Mouse (Mus musculus): ENCODE results near the gene P2rx5. TPM values are rescaled to one million over a fixed set of nuclear protein-coding genes. Genes with fewer than 3 reads are reported as not detected.

P2rx5 gene
- total and polyA plus RNA-seq, 3 experiments = 0.21 to 0.83 (median 0.40) TPM

GRCm38 (mm10) chr11:73177895-73178294 lies 17.7 kb downstream of the P2rx5 start:
- dilution Hi-C loops (cut with MboI; ENCODE audit: extremely low pct_ligation_motif_present, extremely low pct_unique_long_range_greater_than_20kb, low sequenced_read_pairs) (no loop called here), in situ Hi-C loops (cut with MboI; ENCODE audit: low pct_ligation_motif_present, low pct_unique_long_range_greater_than_20kb, low sequenced_read_pairs) (no loop called here)
- DNase-seq (ENCODE audit: extremely low read depth) = no peak
- H3K79me2 ChIP-seq (replicated peaks; ENCODE audit: control insufficient read depth, extremely low read depth, insufficient read depth, poor library complexity, severe bottlenecking) = peaks cover 27% of the 10 kb centered on the region
- no peak for TF ChIP-seq ZKSCAN1 (IDR thresholded peaks at IDR 0.05; ENCODE audit: borderline replicate concordance, low read depth, low read length)
- TF ChIP-seq JUN (IDR thresholded peaks at IDR 0.05; ENCODE audit: insufficient read depth, low read depth, low read length) = no peak
- no peak for TF ChIP-seq CHD1 (IDR thresholded peaks at IDR 0.05; ENCODE audit: low read depth, low read length)
- TF ChIP-seq EP300 (IDR thresholded peaks at IDR 0.05; ENCODE audit: low read length) = no peak
- no peak for TF ChIP-seq SMC3 (IDR thresholded peaks at IDR 0.05; ENCODE audit: low read depth, low read length)
- no peak for TF ChIP-seq NRF1 (IDR thresholded peaks at IDR 0.05; ENCODE audit: low read depth, low read length)
- no peak for TF ChIP-seq ETS1 (conservative IDR thresholded peaks at IDR 0.05; ENCODE audit: low read depth, low read length)
- no peak for TF ChIP-seq JUND (conservative IDR thresholded peaks at IDR 0.05; ENCODE audit: low read depth, low read length)
- no peak for TF ChIP-seq MAZ (IDR thresholded peaks at IDR 0.05; ENCODE audit: low read depth, low read length)
- no peak for TF ChIP-seq POLR2AphosphoS2 (IDR thresholded peaks at IDR 0.05; ENCODE audit: low read depth, low read length)
- TF ChIP-seq RAD21 (IDR thresholded peaks at IDR 0.05; ENCODE audit: low read depth, low read length) = no peak
- no peak for TF ChIP-seq MEF2A (IDR thresholded peaks at IDR 0.05; ENCODE audit: borderline replicate concordance, low read depth, low read length)
- TF ChIP-seq MYC (IDR thresholded peaks at IDR 0.05; ENCODE audit: low read depth, low read length) = no peak
- no peak for TF ChIP-seq E2F4 (IDR thresholded peaks at IDR 0.05; ENCODE audit: insufficient replicate concordance, low read depth, low read length)
- no peak for TF ChIP-seq MAX (IDR thresholded peaks at IDR 0.05; ENCODE audit: low read length)
- peak overlapping the region; percentile 25; the same call in 1 of the 2 replicates for H3K9ac ChIP-seq (ENCODE audit: insufficient read depth, low read depth)
- H3K36me3 ChIP-seq (replicated peaks in 1 of 2; ENCODE audit: control insufficient read depth in 1 of 2, insufficient read depth in 1 of 2, low read length in 1 of 2) = peaks cover 3 to 23% of the 10 kb centered on the region in 2 experiments
- peak overlapping the region; percentile 22 to 70 (median 64) for H3K4me3 ChIP-seq (replicated peaks in 1 of 3; ENCODE audit: low read depth in 2 of 3, low read length in 2 of 3, poor library complexity in 1 of 3)
- H3K4me2 ChIP-seq (ENCODE audit: insufficient read depth, low read depth, poor library complexity, severe bottlenecking) = peak overlapping the region; percentile 86
- H3K9me3 ChIP-seq (replicated peaks; ENCODE audit: low read length) = no peaks in the 10 kb centered on the region
- peaks cover 30% of the 10 kb centered on the region for H3K27me3 ChIP-seq (replicated peaks)
- no peak overlapping the region for H3K27ac ChIP-seq (ENCODE audit: insufficient read depth, low read depth)
- H3K4me1 ChIP-seq (ENCODE audit: control insufficient read depth in 1 of 2, insufficient read depth in 2 of 2) = peaks cover 0 to 28% of the 10 kb centered on the region in 2 experiments; a peak in 2 of 4 replicates

GRCm38 (mm10) chr11:73185872-73186615 lies 25.8 kb downstream of the P2rx5 start:
- TF ChIP-seq ZNF384 (IDR thresholded peaks at IDR 0.05; ENCODE audit: low read depth, low read length) = no peak
- no peak for TF ChIP-seq GABPA (IDR thresholded peaks at IDR 0.05; ENCODE audit: insufficient replicate concordance, low read depth, low read length)
- TF ChIP-seq E2F4 (IDR thresholded peaks at IDR 0.05; ENCODE audit: insufficient replicate concordance, low read depth, low read length) = no peak
- TF ChIP-seq CHD1 (IDR thresholded peaks at IDR 0.05; ENCODE audit: low read depth, low read length) = no peak
- no peak for TF ChIP-seq ELF1 (IDR thresholded peaks at IDR 0.05; ENCODE audit: low read depth, low read length)
- no peak for TF ChIP-seq SIN3A (IDR thresholded peaks at IDR 0.05; ENCODE audit: low read length)
- TF ChIP-seq MXI1 (IDR thresholded peaks at IDR 0.05; ENCODE audit: low read depth, low read length) = no peak
- no peak for TF ChIP-seq NELFE (IDR thresholded peaks at IDR 0.05; ENCODE audit: low read depth, low read length)
- TF ChIP-seq JUN (IDR thresholded peaks at IDR 0.05; ENCODE audit: insufficient read depth, low read depth, low read length) = no peak
- no peak for TF ChIP-seq MYC (IDR thresholded peaks at IDR 0.05; ENCODE audit: low read depth, low read length)
- TF ChIP-seq BHLHE40 (IDR thresholded peaks at IDR 0.05; ENCODE audit: low read depth, low read length) = no peak
- TF ChIP-seq RCOR1 (conservative IDR thresholded peaks at IDR 0.05; ENCODE audit: low read depth, low read length) = no peak
- TF ChIP-seq ZKSCAN1 (IDR thresholded peaks at IDR 0.05; ENCODE audit: borderline replicate concordance, low read depth, low read length) = no peak
- TF ChIP-seq JUND (conservative IDR thresholded peaks at IDR 0.05; ENCODE audit: low read depth, low read length) = no peak
- TF ChIP-seq USF1 (IDR thresholded peaks at IDR 0.05; ENCODE audit: low read depth, low read length) = no peak
- no peak for TF ChIP-seq MAZ (IDR thresholded peaks at IDR 0.05; ENCODE audit: low read depth, low read length)
- no peak for TF ChIP-seq SMC3 (IDR thresholded peaks at IDR 0.05; ENCODE audit: low read depth, low read length)
- TF ChIP-seq ZMIZ1 (IDR thresholded peaks at IDR 0.05; ENCODE audit: low read depth, low read length) = no peak
- no peak for TF ChIP-seq IRF4 (IDR thresholded peaks at IDR 0.05; ENCODE audit: low read depth, low read length)
- no peak for TF ChIP-seq CHD2 (IDR thresholded peaks at IDR 0.05; ENCODE audit: low read length)
- Histone ChIP-seq H3K4me3 (replicated peaks in 1 of 3; ENCODE audit: low read depth in 2 of 3, low read length in 2 of 3, poor library complexity in 1 of 3) (no peak overlapping the region), H3K36me3 (replicated peaks in 1 of 2; ENCODE audit: control insufficient read depth in 1 of 2, insufficient read depth in 1 of 2, low read length in 1 of 2) (peaks cover 5 to 59% of the 10 kb centered on the region in 2 experiments), H3K9me3 (replicated peaks; ENCODE audit: low read length) (no peaks in the 10 kb centered on the region), H3K9ac (ENCODE audit: insufficient read depth, low read depth) (no peak overlapping the region), H3K27ac (ENCODE audit: insufficient read depth, low read depth) (no peak overlapping the region), H3K4me2 (ENCODE audit: insufficient read depth, low read depth, poor library complexity, severe bottlenecking) (no peak overlapping the region), H3K4me1 (ENCODE audit: control insufficient read depth in 1 of 2, insufficient read depth in 2 of 2) (no peaks in the 10 kb centered on the region), H3K27me3 (replicated peaks) (no peaks in the 10 kb centered on the region), H3K79me2 (replicated peaks; ENCODE audit: control insufficient read depth, extremely low read depth, insufficient read depth, poor library complexity, severe bottlenecking) (no peaks in the 10 kb centered on the region)
- in situ Hi-C loops (cut with MboI; ENCODE audit: low pct_ligation_motif_present, low pct_unique_long_range_greater_than_20kb, low sequenced_read_pairs) = no loop called here
- dilution Hi-C loops (cut with MboI; ENCODE audit: extremely low pct_ligation_motif_present, extremely low pct_unique_long_range_greater_than_20kb, low sequenced_read_pairs) = no loop called here
- DNase-seq (ENCODE audit: extremely low read depth) = no peak

Data from CH12.LX (cell line).